Mouse (Mus musculus) adipose tissue, adult 10 weeks (tissue): ENCODE data around the gene Ccdc162. TPM values are rescaled to one million over a fixed set of nuclear protein-coding genes. Genes with fewer than 3 reads are reported as not detected.

Experiments used
- polyA plus RNA-seq: library from polyadenylated mRNA; stranded (reverse); fragments of 350-450 nt; fragmentation: Illumina TruSeq; extraction: RNeasy Lipid Tissue Mini Kit (QIAGEN cat#74804); gene quantifications from one replicate; pipeline ENCODE4 v1.2.3, GENCODE M21; 2014; ENCODE audit warnings: low read depth, low replicate concordance

Ccdc162 gene
- 5.9 TPM for polyA plus RNA-seq

GRCm38 (mm10) chr10:41716029-41716897, at the start of gene Ccdc162:
Gene Ccdc162, minus strand, starts transcription at chr10:41716634.

GRCm38 (mm10) chr10:41518981-41519618, 197.3 kb downstream of the Ccdc162 start, which contains the start of gene Cd164:
Gene Cd164, plus strand, starts transcription at chr10:41519414.

GRCm38 (mm10) chr10:41489708-41490517, 226.5 kb downstream of the Ccdc162 start, which contains the start of the genes Smpd2 and Ppil6:
Gene Smpd2, minus strand, starts transcription at chr10:41490369.
Gene Ppil6, plus strand, starts transcription at chr10:41490439.

Other genes with a start within 250 kb of the Ccdc162 start
- gene Mical1, start 240.3 kb downstream of the Ccdc162 start, polyA plus RNA-seq: 12.2 TPM
- gene Smpd2, start 226.3 kb downstream of the Ccdc162 start, polyA plus RNA-seq: 55.0 TPM
- 11.5 TPM for gene Ppil6, start 226.2 kb downstream of the Ccdc162 start, polyA plus RNA-seq
- 223 TPM for gene Cd164, start 197.2 kb downstream of the Ccdc162 start, polyA plus RNA-seq
- 7.4 TPM for gene Cep57l1, start 93.2 kb upstream of the Ccdc162 start, polyA plus RNA-seq
- gene Sesn1, start 93.3 kb upstream of the Ccdc162 start, polyA plus RNA-seq: 35.3 TPM